Mouse (Mus musculus): Measurements from ENCODE around the gene Slc25a18.
"Not testable (repeated sequence)": the region's sequence is repeated elsewhere in the genome, so short reads cannot be mapped to it uniquely, and the experiment has no call there.

Slc25a18 gene

GRCm38 (mm10) chr6:120798905-120799304, 25.5 kb downstream of the Slc25a18 start:
- DNase-seq, result no peak

GRCm38 (mm10) chr6:120799581-120800041, 26.2 kb downstream of the Slc25a18 start:
- DNase-seq, result no peak

DNA sequence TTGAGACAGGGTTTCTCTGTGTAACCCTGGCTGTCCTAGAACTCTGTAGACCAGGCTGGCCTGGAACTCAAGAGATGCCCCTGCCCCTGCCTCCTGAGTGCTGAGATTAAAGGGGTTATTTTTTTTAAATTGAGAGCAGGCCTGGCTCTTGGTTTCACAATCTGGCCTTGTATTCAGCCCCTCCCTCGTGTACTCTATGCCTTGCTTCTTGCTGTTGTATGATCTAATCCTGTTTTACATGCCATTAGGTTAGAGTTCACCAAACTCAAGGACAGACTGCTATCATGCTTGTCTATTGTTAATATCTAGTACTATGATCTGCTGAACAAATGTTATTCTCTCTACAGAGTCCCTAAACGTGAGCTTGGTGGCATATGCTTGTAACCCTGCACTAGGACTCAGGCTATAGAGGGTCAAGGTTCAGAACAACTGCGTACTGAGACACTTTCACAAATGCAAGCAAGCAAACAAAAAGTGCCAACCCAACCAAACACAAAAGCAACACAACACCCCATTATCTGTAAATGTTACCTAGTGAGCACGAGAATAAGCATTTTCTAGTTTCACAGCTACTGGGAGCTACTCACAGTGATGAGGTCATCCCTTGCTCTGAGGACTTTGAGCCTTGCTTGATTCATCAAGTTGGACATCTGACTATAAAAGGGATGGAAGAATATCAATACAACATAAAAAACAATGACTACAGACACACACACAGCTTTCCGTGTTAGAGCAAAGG, 33.8 kb downstream of the Slc25a18 start:
- no peak for DNase-seq

DNA sequence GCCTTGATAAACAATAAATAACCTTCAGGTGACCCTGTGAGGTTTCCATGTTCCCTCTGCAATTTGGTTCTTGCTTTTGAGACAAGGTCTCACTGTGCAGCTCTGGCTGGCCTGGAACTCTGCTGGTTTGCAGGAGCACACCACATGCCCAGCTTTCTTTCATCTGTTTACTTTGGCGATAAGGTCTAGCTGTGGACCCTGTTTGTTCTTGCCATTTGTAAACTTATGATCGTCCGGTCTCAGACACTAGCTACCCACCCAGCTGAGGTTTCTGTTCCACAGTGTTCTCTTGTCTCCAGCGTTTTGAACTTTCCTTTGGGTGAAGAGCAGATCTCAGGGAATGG, 34.3 kb downstream of the Slc25a18 start:
- no peak for DNase-seq

DNA sequence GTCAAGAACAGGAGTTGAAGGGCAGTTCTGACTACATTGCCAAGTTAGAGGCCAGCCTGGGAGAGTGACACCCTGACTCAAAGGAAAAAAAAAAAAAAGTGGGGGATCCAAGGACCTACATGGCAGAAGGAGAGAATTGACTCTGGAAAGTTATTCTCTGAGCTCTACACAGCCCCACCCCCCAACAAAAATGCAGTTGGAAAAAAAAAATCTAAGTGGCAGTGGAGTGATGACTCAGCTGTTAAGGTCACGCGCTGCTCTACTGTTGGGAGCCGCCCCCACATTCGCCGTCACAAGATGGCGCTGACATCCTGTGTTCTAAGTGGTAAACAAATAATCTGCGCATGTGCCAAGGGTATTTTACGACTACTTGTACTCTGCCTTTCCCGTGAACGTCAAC, 38.6 kb downstream of the Slc25a18 start:
- DNase-seq, result not testable (repeated sequence)

DNA sequence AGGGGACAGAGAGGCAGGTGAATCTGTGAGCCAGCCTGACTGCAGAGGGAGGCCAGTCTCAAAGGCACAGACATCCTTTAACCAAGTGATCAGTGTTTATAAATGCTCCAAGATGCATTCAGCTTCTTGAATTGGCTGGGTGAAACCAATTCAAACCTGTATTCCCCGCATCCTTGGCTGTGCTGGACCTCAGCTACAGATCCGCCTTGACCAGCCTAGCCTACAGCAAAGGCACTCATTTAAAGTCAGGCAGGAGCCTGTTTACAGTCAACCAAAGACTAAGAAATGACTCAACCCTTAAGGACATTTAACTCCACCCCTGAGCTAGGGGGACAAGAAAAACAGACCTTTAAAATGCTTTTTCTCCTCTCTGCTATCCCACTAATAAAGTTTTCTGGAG, 45.9 kb downstream of the Slc25a18 start:
- no peak for DNase-seq

GRCm38 (mm10) chr6:120820144-120820543, 46.8 kb downstream of the Slc25a18 start:
- DNase-seq, result peak; percentile 44

DNA sequence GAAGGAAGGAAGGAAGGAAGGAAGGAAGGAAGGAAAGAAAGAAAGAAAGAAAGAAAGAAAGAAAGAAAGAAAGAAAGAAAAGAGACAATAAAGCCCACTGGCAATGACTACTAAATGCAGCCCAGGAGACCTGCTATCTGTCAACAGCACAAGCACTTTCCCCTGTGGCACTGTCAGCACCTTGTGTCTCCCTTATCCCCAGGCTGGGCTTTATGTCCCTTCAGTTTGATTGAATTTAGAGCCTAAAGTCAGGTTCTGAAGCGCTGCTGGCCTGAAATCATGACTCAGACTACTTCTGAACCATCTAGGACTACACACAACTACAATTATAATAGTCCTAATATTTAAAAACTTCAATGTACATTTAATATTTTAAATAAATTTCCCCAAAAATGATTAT, 47.6 kb downstream of the Slc25a18 start:
- no peak for DNase-seq

- DNase-seq, result no peak
Observed at GRCm38 (mm10) chr6:120821715-120822114, 48.3 kb downstream of the Slc25a18 start.

GRCm38 (mm10) chr6:120822307-120822928, 49.0 kb downstream of the Slc25a18 start, which contains the start of gene Atp6v1e1:
Gene Atp6v1e1 (minus strand): TSS chr6:120822793.
- peak; percentile 97 for DNase-seq

DNA sequence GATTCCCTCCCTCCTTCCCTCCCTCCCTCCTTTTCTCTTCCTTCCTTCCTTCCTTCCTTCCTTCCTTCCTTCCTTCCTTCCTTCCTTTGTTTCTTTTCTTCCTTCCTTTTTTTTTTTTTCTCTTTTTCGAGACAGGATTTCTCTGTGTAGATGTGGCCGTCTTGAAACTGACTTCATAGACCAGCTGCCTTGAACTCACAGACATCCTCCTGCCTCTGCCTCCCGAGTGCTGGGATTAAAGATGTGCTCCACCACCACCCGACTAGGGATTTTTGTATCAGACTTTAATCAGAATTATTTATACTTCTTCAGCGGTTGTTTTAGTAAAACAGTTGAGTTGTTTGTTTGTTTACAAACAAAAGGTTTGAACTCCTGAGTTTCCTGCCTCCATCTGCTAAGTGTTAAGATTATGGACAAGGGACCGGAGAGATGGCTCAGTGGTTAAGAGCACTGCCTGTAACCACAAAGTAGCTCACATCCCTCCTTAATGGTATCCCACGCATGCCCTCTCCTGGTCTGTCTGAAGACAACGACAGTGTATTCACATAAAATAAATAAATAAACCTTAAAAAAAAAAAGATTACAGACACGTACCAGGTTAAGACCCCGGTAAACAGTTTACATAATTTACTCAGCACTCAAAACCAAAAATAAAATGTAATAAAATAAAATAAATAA, 49.7 kb downstream of the Slc25a18 start:
- peak; percentile 26 for DNase-seq

GRCm38 (mm10) chr6:120830056-120830455, 56.7 kb downstream of the Slc25a18 start:
- DNase-seq, result no peak

- DNase-seq, result no peak
Observed at GRCm38 (mm10) chr6:120830866-120831608, 57.7 kb downstream of the Slc25a18 start.

GRCm38 (mm10) chr6:120832097-120832496, 58.7 kb downstream of the Slc25a18 start:
- no peak for DNase-seq

- DNase-seq, result no peak
Observed at GRCm38 (mm10) chr6:120834766-120835321, 61.5 kb downstream of the Slc25a18 start.

GRCm38 (mm10) chr6:120835474-120836374, 62.3 kb downstream of the Slc25a18 start, which contains the start of gene Bcl2l13:
Gene Bcl2l13 (plus strand): TSS chr6:120836212.
- peak; percentile 98 for DNase-seq

DNA sequence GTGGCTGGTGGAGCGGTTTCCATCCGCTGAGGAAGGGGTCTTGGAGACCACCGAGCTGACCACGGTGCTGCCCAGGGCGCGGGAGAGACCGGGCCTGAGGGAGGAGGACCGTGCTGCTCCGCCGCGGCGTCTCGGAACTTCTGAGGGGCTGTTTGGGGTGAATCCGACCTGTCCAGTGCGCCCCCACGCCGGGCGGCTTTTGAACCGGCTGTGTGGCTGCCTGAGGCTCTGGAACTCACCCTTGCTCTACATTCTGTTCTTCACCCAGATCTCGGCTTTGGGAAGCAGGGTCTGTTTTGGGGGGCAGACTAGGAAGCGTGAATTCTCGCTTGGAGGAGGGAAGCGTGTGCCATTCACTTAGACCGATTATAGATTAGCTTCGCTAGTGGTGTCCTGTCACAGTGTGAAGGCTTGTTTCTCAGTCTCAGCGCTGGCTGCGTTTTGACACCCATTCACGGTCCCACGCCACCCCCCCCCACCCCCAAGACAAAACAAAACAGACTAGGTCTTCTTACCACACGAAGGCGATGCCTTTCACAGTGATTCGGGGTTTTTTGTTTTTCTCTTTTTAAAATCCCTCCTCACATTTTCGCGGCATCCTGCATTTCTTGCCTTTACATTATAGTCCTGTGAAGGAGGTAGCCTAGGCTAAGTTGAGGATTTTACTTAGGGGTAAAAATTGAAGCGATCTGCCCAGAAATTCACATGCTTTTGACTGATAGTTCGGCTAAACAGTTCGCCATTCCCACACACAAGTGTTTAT, 63.2 kb downstream of the Slc25a18 start:
- DNase-seq, result peak; percentile 42

GRCm38 (mm10) chr6:120837152-120837530, 63.8 kb downstream of the Slc25a18 start:
- no peak for DNase-seq

GRCm38 (mm10) chr6:120840258-120840657, 66.9 kb downstream of the Slc25a18 start:
- DNase-seq, result peak; percentile 41

DNA sequence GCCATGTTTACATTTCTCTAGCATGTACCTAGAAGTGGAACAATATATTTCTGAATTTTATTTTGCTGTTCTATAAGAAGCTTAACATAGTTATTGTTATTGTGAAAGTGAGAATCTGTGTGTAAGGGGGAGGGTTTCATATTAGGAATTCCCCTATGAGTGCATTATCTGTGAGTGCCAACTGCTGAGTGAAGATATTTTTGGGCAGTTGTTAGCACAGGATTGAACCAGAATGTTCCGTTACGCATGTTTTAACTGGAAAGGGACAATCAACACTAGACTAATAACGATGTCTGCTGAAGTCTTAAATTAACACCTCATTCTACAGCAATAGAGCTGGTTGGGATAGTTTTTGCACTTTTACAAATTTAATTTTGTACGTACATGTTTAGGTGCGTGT, 68.4 kb downstream of the Slc25a18 start:
- no peak for DNase-seq
